Mouse (Mus musculus) stomach, adult 2 months (tissue): ENCODE measurements around the gene Gm5157. TPM values are rescaled to one million over a fixed set of nuclear protein-coding genes. Genes with fewer than 3 reads are reported as not detected.

Source experiments
- polyA plus RNA-seq: library from polyadenylated mRNA; depleted of rRNA; stranded (reverse); fragments of >200 nt; gene quantifications from 2 replicates; pipeline ENCODE4 v1.2.3, GENCODE M21; 2012; rRNA removed

The Gm5157 gene
- polyA plus RNA-seq = not detected in 2 replicates

DNA sequence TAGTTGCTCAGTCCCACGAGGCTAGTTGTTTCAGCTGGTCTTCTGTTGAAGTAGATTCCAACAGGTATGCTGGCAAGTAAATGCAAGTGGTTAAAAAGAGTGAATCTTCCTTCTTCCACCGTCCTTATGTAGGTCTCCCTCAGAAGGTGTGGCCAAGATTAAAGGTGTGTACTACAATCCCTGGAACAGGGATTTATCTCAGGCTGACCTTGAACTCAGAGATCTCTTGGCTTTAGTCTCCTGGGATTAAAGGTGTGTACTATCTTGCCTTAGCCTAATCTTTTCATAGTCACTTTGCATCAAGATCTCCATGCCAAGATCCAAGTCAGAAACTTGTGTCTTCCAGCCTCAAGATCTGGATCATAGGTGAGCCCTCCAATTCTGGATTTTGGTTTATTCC lies at the start of gene Gm5157:
Gene Gm5157 (minus strand): TSS at position 101 of the 400 bp plus-strand sequence.

DNA sequence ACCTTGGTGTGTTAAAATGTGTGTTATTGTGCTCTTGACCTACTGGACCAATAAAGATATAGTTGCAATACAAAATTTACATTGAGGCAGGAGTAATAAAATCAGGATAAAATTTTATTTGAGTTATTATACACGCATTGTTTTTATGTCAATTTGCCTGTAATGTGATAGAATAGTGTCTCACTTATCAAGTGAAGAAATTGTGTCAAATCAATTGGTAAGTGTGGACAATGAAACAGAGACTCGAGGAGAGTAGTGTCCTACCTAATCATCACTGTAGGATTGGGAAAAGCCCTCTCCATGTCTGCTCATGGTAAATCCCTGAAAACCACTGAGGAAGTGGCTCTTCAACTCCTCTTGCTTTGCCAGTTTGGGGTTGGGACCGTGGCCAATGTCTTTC lies 28.3 kb downstream of the Gm5157 start, which contains the start of gene Vmn1r123:
Gene Vmn1r123 (plus strand): TSS at position 301 of the 400 bp plus-strand sequence.

Other genes starting within 250 kb of the Gm5157 start
- not detected in 2 replicates for gene Vmn1r119, start 178.0 kb downstream of the Gm5157 start, polyA plus RNA-seq
- not detected in 2 replicates for gene Vmn1r120, start 136.6 kb downstream of the Gm5157 start, polyA plus RNA-seq
- not detected in 2 replicates for gene Vmn1r121, start 91.9 kb downstream of the Gm5157 start, polyA plus RNA-seq
- not detected in 2 replicates for gene Vmn1r122, start 56.3 kb downstream of the Gm5157 start, polyA plus RNA-seq
- not detected in 2 replicates for gene Vmn1r123, start 28.2 kb downstream of the Gm5157 start, polyA plus RNA-seq
- gene Vmn1r124, start 70.2 kb upstream of the Gm5157 start, polyA plus RNA-seq = not detected in 2 replicates
- not detected in 2 replicates for gene Vmn1r125, start 81.8 kb upstream of the Gm5157 start, polyA plus RNA-seq
- gene Vmn1r126, start 111.0 kb upstream of the Gm5157 start, polyA plus RNA-seq = not detected in 2 replicates
- gene Vmn1r127, start 129.4 kb upstream of the Gm5157 start, polyA plus RNA-seq = not detected in 2 replicates
- gene Vmn1r128, start 158.9 kb upstream of the Gm5157 start, polyA plus RNA-seq = not detected in 2 replicates
- not detected in 2 replicates for gene Vmn1r129, start 170.9 kb upstream of the Gm5157 start, polyA plus RNA-seq
- gene Gm6882, start 242.3 kb upstream of the Gm5157 start, polyA plus RNA-seq = not detected in 2 replicates